Mouse (Mus musculus): ENCODE results near the gene Ccdc91.
A peak's percentile ranks its signal among the peaks of the same experiment; 100 is the strongest.

Ccdc91 gene

DNA sequence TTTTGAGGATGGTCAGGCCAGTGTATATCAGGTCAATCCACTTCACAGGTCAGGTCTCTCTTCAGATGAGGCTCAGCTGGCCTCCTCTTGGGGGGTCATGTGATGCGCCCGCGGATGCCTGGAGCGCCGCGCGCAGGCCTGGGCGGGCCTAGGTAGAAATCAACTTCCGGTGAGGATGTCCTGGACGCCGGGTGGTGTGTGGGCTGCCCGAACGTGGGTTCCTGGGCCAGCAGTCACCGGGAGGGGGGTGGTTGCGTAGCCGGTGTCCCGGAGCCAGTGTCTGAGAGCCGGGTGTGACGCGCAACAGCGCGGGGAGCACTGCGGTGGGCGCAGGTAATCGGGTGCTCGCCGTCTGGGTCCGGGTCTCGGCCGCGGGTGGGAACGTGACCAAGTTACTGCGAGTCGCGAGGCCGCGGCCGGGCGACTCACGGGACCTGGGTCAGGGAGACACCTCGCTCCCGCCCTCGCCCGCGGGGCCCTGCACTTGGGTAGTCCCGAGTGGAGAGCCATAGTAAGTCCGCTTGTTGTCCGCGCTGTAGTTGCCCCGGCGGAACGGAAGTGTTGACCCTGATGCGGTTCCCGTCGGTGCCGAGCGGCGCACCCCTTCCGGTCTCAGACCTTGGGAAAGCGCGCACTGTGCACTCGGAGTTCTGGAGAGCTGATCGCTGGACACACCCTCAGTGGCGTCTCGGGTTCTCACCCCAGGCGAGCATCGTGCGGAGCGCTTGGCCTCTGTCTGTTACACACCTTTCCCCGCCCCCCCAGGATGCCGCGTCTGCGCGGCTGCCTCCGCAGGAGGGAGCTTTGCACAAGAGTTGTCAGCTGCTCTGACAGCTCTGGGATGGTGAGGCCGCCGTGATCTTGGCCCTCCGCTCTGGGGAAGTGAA, at the start of gene Ccdc91:
Gene Ccdc91, plus strand, starts transcription at position 102 of the 887 bp plus-strand sequence.
- peak; percentile 43 for DNase-seq (ENCODE audit: extremely low read depth, low read depth, low spot score)

DNA sequence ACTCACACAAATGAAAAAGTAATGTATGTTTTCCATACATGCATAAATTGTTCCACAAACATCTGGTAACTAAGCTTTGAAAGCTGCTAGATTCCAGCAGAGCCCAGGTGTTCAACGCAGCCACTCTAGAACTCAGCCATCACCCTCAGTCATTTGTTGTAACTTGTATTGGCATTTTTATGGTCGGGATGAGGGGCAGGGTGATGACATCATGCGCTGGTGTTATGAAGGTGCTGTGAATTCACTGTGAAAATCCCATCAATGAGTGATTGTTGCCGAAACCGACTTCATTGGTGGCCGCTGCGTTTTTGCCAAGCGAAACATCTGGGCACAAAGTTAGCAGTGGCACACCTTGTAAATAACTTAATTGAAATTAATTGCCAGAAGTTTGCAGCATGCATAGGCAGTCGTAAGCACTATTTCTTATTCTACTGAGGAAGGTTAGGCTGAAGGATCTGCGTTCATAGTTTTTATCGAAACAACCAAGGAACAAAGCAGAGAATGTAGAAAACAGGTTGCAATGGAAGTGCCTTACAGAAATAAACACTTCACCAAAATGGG, 48.6 kb upstream of the Ccdc91 start:
- DNase-seq (ENCODE audit: extremely low read depth, low read depth, low spot score): no peak

DNA sequence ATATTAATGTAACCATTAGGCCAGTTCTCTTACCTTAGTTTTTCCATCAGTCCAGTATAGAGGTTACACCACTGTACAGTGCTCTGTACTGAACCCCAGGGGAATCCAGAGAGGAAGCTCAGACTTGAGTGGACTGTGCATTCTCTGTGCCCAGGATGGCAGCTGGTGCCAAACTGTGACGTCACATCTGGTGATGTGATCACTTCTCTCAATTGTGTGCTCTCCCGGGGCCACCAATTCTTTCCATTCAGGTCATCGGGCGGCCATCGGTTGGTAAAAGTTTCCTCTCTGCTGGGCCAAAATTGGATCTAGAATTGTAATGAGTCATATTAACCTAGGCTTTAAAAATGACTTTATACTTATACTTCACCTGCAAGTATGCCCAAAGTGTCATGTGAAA, 19.9 kb upstream of the Ccdc91 start:
- no peak for DNase-seq (ENCODE audit: extremely low read depth, low read depth, low spot score)

DNA sequence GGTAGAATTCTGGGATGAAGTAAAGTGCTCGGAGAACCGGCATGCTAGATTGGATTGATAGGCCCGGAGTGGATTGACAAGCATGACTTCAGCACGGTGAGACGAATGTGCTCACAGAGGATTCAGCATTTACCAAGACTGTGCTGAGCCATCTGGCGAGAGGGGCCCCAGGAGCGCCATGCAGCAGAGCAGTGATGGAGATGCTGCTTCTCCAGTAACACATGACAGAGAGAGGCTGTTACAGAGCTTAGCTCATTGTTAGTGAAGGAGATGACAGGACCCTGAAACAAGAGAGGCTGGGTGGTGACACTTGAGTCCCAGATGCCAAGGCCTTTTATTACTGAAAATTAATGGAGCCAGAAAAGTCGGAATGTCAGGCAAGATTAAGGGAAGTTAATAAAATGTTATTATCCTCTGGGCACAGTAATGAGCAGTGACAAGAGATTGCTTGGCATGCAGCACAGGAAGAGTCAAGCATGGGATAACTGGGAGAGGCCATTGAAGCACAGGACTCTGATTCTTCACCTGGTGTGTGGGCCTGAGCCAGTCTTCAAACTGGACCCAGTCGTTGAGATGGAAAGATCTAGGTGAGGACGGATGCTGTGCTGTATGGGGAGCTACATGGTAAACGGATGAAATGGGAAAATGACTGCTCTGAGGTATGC, 16.9 kb upstream of the Ccdc91 start:
- no peak for DNase-seq (ENCODE audit: extremely low read depth, low read depth, low spot score)

DNA sequence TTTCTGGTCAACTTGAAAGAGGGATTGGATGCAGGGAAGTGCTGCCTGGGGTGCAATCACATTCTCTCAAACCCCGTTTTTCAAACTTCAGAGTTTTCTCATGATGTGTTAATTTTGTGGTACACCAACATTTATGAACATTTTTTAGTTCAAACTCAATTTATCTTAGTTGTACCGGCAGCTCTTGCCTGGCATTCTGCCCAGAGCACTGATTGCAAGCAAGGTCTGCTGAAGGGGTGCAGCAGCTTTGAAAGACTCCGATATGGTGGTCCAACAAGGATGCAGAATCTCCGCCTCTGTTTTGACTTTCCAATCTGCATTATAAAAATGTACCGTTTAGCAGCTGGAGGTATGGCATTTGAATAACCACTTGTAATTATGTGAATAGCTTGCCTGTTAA, 5.6 kb upstream of the Ccdc91 start:
- DNase-seq (ENCODE audit: extremely low read depth, low read depth, low spot score): no peak

DNA sequence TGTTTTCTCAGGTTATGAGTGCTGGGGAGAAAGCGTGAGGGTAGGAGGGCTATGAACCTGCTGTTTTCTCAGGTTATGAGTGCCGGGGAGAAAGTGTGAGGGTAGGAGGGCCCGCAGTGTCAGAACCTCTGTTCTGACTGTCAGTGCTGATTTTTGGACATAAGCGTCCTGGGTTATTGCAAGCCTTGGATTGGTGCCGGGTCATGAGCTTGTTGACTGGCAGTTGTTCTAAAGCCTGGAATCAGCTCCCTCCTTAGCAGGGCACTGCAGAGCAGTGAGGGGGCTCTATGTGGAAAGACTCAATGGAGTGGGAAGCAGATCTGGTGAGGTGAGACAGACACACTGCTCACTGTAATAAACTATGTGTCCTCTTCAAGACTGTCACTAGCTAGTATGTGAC, 5.5 kb downstream of the Ccdc91 start:
- DNase-seq (ENCODE audit: extremely low read depth, low read depth, low spot score): no peak

DNA sequence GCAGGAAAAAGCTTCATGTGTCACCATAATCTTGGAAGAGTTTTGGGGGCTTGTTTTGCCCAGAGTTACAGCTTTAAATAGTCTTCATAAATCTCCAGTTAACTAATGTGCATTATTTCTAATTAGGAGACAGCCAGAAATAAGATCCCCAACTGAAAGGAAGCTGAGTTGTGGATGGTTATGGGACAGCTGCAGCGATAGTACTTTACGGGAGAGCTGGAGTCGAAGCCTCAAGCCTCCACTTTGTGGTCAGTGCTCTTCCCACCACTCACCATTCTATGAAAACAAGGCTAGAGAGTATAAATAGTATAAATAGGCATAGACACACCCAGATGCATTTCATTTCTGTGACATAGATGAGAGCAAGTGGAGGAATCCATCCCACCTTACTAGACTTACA, 14.5 kb downstream of the Ccdc91 start:
- DNase-seq (ENCODE audit: extremely low read depth, low read depth, low spot score): no peak

DNA sequence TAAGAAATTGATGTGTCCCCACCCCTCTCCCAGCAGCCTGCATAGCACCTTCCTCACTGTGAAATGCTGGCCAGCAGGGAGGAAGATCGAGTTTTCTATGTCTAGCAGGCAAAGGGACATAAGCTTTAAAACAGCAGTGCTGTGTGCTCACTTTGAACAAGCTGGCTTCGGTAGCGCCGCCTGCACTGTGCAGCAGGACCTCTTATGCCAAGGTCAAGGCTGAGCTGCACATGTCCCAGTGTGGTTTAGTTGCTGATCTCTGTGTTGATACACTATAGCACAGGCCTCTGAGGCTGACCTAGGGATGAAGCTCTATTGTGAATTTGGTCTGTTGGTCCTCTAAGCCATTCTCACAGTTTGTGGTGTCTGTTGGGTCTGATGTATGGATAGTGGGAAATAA, 16.9 kb downstream of the Ccdc91 start:
- no peak for DNase-seq (ENCODE audit: extremely low read depth, low read depth, low spot score)

DNA sequence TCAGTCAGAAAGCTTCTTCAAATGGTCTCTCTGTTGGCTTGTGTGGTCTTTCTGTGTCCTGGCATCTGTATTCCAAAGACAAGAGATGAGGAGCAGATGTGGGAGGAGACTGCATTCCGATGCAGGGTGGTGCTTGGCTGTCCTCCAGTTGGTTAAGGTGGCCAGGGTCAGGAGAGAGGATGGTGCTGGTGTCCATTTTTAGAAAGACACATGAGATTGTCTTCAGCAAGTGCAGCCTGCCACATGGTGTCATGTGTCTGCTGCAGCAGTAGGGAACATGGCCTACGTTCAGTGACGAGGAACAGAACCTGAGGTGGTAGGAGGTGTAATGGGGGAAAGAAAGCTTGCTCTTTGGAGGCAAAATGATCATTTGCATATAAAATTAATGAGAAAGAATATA, 25.8 kb downstream of the Ccdc91 start:
- no peak for DNase-seq (ENCODE audit: extremely low read depth, low read depth, low spot score)

DNA sequence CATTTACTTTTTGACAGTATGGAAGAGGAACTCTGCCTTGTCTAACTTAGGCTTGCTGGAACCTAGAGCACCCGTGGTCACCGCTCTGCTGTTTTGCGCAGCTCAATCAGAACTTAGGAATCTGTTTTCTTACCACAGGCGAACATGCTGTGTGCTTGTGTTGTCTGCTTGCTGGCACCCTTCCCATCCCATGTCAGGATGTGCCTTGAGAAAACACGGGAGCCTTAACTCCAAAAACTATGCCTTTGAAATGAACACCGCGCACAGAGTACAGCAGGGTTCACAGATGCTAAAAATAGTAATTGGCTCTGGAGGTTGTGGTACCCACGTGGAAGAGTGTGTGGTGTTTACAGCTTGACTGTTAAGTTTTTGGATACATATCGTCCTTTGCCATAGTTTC, 30.4 kb downstream of the Ccdc91 start:
- no peak for DNase-seq (ENCODE audit: extremely low read depth, low read depth, low spot score)

DNA sequence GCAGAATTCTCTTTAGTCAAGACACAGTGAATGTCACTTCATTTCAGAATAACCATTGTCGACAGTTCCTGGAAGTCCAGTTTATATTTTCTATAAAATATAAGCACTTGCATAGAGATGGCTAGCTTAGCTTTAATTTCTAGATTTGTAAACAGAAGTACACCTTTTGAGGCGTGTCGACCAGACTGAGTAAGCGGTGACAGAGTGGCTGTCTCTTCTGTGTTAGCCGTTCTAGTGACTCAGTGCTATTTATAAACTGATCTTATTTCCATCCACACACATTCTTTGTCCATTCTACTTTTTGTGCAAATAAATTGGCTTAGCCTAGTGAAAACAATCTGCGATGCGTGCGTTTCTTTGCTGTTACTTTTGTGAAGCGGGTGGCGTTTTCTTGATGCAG, 30.9 kb downstream of the Ccdc91 start:
- DNase-seq (ENCODE audit: extremely low read depth, low read depth, low spot score): no peak

DNA sequence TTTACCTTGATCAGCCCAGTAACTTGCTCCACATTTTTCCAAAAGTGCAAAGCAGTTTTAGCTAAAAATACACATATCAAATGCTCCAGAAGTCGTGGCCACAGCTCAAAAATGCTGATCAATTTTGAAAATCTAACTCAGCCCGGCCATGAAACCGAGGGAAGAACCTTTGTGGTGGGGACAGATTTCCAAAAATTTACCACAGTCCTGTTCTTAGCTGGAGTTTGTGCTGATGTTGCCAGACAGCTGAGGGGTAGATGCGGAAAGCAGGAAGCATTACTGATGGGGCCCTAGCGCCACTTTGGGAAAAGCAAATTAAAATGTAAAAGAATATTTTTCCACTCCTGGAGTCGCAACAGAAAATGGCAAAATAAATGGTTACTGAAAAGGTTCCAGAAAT, 31.6 kb downstream of the Ccdc91 start:
- no peak for DNase-seq (ENCODE audit: extremely low read depth, low read depth, low spot score)

DNA sequence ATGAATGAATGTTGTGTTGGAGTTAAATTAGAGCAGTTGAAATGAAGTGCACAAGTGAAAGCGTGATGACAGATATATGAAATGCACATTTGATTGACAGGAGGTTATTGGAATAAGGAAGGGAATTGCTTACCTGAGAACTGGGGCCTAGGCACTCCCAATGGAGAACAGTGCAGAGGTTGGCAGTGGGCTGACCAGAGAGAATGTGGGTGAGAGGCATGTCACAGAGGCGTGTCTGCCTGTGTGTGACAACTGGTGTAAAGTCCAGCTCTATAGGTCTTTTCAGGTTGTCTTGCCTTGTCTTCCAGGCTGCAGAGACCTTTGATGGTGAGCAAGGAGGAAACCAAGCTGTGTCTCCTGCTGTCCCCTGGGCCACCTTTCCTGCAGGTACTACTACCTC, 34.9 kb downstream of the Ccdc91 start:
- DNase-seq (ENCODE audit: extremely low read depth, low read depth, low spot score): no peak

DNA sequence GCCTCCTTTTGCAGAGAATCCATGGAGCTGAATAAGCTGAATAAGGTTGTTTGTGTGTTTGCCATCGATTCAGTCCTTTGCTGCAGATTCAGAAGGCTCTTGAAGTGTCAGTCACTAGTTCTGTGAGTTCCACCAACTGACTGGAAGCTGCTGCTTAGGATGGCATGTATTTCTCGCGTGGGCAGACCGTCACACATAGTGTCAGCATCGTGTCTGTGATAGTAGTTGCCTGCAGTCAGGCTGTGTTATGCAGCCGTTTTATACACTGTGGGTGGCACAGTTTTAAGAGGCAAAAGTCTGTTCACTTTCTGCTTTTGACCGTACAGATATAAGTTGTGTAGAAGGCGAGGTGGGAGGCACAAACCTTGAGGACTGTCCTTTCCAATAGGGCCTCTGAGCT, 42.3 kb downstream of the Ccdc91 start:
- no peak for DNase-seq (ENCODE audit: extremely low read depth, low read depth, low spot score)

DNA sequence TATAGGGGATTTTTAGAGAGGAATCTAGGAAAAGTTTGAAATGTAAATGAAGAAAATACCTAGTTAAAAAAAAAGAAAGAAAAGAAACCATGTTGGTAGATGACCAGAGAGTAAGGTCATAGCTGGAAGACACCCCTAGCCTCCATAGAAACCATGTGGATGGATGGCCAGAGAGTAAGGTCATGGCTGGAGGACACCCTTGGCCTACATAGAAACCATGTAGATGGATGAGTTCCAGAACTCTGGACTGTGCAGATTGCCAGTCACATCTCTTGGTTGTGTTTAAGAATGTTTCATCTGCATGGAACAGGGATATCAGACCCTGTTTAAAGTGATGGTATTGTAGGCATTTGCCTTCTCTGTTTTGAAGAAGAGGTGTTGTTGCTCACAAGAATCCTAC, 49.6 kb downstream of the Ccdc91 start:
- no peak for DNase-seq (ENCODE audit: extremely low read depth, low read depth, low spot score)

DNA sequence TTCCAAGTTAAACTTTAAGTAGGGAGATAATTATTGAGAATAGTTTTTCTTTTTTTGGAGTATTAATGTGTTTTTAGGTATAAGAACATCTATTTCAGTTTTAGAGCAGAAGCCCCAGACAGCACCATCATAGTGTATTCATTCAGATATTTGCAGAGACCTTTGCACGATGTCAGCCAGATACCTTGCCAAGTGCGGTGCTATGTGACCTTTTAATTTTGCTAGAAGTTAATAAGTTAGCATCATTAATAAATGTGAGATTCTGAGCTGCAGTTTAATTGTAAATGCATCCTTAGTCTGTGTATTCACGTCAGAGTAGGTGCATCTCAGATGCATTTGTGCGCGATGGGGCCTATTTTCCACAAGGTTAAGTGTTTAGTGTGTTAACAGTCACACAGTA, 59.3 kb downstream of the Ccdc91 start:
- DNase-seq (ENCODE audit: extremely low read depth, low read depth, low spot score): no peak

DNA sequence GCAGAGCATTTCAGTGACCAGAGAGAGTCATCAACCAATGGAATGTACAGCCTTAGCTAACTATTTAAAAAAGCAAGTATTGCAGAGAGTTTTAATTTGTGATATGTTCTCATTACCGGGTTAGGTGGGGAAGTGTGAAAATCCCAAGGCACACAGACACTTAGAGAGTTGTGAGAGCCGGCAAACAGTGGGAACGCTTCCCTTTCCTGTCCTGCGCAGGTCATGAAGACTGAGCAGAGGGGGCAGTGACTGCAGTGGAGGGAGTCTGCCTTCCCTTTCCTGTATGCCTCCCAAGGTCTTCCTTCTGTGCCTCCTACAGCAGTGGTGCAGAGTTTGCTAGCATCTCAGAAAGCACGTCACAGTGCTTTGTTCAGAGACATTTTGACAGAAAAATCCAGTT, 62.6 kb downstream of the Ccdc91 start:
- no peak for DNase-seq (ENCODE audit: extremely low read depth, low read depth, low spot score)

DNA sequence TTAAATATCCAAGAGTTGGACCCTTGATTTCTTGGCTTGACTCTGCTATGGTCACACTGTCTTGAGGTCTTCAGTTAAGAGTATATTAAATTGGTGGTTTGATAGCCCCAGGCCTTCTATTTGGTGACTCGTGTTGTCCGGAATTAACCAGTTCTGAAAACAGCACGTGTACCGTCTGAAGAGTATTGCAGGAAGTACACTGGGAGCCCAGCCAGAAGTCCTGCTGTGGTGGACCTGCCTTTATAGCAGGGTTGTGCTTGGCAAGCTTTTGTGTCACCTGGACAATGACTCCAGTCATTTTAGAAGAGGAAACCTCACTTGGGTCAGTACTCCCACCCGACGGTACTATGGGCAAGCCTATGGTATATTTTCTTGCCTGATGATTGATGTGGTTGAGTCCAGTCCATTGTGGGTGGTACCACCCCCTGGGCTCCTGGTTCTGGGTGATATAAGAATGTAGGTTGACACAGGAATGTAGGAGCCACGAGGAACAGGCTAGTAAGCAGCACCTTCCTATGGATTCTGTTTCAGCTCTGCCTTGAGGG, 63.5 kb downstream of the Ccdc91 start:
- DNase-seq (ENCODE audit: extremely low read depth, low read depth, low spot score): no peak

DNA sequence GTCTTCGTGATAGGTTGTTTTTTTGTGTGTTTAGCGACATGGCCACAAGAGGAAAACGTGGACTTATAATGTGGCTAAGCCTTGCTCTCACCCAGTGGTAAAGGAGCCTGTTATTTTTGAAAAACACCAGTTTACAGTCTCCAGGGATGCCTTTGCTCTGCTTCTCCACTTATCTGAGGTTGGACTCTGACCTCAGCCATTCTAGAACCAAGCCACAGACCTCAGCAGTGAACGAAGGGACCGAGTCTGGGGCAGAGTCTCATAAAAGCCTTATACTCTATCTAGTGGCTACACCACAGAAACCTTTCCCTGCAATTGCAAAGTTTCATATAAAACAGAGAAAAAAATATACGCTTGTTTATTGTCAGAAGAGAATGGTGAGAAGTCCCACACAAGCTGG, 65.3 kb downstream of the Ccdc91 start:
- no peak for DNase-seq (ENCODE audit: extremely low read depth, low read depth, low spot score)

DNA sequence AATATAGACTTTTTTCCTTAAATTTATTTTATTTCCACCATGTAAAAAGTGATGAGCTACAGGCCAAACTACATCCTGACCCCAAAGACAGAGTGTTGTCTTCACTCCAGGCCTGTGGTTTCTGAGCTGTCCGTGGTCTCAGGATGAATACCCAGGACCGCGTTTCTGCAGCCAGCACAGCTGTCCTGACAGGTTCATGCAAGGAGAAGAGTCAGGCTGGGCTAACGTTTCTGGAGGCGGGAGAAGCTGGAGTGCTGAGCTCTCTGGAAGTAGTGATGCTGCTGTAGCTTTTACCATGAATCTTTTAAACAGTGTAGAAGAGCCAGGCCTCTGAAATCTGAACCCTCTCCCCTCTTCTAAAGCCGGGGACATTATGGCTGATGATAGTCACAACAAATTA, 80.0 kb downstream of the Ccdc91 start:
- DNase-seq (ENCODE audit: extremely low read depth, low read depth, low spot score): no peak

DNA sequence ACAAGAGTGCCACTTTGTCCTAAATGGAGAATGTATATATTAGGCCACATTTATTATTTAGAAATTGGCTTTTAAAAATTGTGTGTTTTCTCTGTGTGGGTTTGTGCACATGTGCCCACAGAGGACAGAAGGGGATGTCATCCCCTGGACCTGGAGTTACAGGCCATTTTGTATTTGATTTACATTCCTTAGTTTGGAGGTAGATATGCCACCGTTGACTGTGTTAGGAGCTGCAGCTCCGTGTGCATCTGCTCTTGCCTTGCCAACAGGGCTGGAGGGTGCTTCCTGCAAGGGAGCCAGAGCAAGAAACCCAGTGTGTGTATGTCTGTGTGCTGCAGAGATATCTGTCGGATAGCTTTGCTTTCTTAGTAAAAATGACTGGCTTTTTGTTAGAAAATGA, 83.7 kb downstream of the Ccdc91 start:
- DNase-seq (ENCODE audit: extremely low read depth, low read depth, low spot score): no peak

DNA sequence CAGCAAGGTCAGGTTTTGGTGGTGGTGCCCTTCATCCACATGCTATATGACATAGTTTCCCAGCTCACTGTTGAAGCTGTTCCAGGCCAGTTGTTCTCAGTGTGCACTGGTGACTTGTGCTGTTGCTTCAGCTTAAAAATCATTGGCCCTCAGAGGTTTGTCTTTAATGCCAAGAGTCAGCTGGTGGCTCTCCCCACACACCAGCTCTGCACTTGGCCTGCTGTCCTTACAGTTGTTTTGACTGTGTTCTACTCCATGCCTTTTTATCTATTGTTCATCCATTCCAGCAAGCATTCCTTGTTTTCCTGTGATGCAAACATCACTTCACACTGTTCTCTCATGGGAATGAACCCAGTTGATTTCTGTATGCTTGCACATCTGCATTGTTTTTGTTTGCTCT, 84.8 kb downstream of the Ccdc91 start:
- DNase-seq (ENCODE audit: extremely low read depth, low read depth, low spot score): no peak

Measured in fat pad, adult 2 months (tissue).